Mouse (Mus musculus): ENCODE measurements around the gene Mpped1. TPM values are rescaled to one million over a fixed set of nuclear protein-coding genes. Genes with fewer than 3 reads are reported as not detected.

Mpped1 gene
- polyA plus RNA-seq, 2 experiments, result 0.02 TPM; not detected in 1

DNA sequence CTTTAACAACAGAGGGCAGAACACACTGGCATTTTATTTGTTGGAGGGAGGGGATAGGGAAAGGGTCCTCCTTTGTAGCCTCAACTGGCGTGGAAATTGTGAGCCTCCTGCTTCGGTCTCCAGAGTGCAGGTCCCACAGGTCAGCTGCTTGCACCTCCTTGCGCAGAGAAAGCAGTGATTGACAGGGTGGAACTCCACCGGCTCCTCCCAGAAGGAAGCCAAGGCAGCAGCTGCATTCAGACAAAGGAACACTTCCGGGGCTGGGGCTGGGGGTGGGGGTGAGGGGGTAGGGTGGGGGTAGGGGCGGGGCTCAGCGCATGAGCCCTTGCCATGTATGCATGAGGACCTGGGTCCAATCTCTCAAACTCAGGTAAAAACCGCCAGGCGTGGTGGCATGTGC is 29.8 kb upstream of the Mpped1 start:
- 45% methylated on average over 9 of the region's 9 CpGs for WGBS (ENCODE audit: insufficient replicate concordance)
- Histone ChIP-seq H3K36me3 (replicated peaks; ENCODE audit: control insufficient read depth, insufficient read depth, low read depth) (no peaks in the 10 kb centered on the region), H3K4me1 (replicated peaks; ENCODE audit: control insufficient read depth in 2 of 2, insufficient read depth in 2 of 2, low read length in 1 of 2) (no peaks in the 10 kb centered on the region), H3K27me3 (ENCODE audit: control insufficient read depth, insufficient read depth, low read length) (no peaks in the 10 kb centered on the region), H3K4me2 (ENCODE audit: low read depth) (no peak overlapping the region), H3K27ac (no peak overlapping the region), H3K9me3 (ENCODE audit: control insufficient read depth, low read length) (no peaks in the 10 kb centered on the region; the same call in 1 of the 2 replicates), H3K4me3 (ENCODE audit: insufficient read depth in 1 of 2, low read depth in 2 of 2, low read length in 2 of 2) (no peak overlapping the region), H3K9ac (replicated peaks) (no peak overlapping the region)
- ATAC-seq (ENCODE audit: insufficient read depth) (no peak), DNase-seq (ENCODE audit: low read depth in 3 of 3, low spot score in 3 of 3) (no peak)
- no peak for TF ChIP-seq EP300 (IDR thresholded peaks at IDR 0.05; ENCODE audit: low read depth)
- TF ChIP-seq CTCF (IDR thresholded peaks at IDR 0.05; ENCODE audit: low read depth), result no peak

DNA sequence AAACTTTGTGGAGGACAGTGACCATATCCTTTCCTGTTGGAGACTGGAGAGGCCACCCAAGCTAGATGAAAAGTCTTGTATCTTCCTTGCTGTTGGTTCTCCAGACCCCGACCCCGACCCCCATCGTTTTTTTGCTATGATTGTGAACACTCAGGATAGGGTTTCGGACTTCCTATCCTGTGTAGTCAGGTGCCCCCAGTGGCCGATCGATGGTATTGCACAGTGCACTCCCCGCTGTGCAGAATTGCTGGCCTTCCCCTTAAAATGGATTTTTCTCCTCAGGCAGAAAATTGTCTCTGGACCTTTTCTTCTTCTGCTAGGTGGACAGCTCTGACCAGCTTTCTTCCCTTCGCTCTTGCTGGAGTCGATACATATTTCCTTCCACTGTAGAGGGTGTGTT is 22.5 kb upstream of the Mpped1 start:
- no peak overlapping the region for H3K4me3 ChIP-seq (ENCODE audit: insufficient read depth in 1 of 2, low read depth in 2 of 2, low read length in 2 of 2)
- no peak for DNase-seq (ENCODE audit: low read depth in 3 of 3, low spot score in 3 of 3)
- no peaks in the 10 kb centered on the region for H3K36me3 ChIP-seq (replicated peaks; ENCODE audit: control insufficient read depth, insufficient read depth, low read depth)
- H3K4me2 ChIP-seq (ENCODE audit: low read depth), result no peak overlapping the region
- 14% methylated on average over 9 of the region's 9 CpGs for WGBS (ENCODE audit: insufficient replicate concordance)
- H3K27me3 ChIP-seq (ENCODE audit: control insufficient read depth, insufficient read depth, low read length), result no peaks in the 10 kb centered on the region
- no peaks in the 10 kb centered on the region for H3K4me1 ChIP-seq (replicated peaks; ENCODE audit: control insufficient read depth in 2 of 2, insufficient read depth in 2 of 2, low read length in 1 of 2)
- no peak overlapping the region for H3K27ac ChIP-seq
- no peak for ATAC-seq (ENCODE audit: insufficient read depth)
- TF ChIP-seq CTCF (IDR thresholded peaks at IDR 0.05; ENCODE audit: low read depth) (peak; percentile 72), EP300 (IDR thresholded peaks at IDR 0.05; ENCODE audit: low read depth) (no peak)
- H3K9me3 ChIP-seq (ENCODE audit: control insufficient read depth, low read length), result no peaks in the 10 kb centered on the region; the same call in 1 of the 2 replicates
- no peak overlapping the region for H3K9ac ChIP-seq (replicated peaks)

DNA sequence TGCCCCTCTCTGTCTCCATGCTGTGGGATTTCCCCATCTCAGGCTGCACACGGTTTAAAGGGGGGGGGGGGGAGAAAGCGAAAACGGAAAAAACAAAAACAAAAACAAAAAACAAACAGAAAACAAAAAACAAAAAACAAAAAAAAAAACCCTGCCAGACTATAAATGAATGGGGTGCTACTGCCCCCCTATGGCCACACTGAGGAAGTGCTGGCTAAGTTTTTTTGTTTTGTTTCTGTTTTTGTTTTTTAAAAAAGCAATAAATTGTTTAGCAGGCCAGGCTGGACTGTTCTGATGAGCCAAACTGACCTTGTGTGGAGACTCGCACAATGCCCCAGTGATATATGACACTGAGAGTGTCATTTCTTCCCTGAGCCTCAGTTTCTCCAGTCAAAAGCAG is 20.3 kb upstream of the Mpped1 start:
- Histone ChIP-seq H3K4me2 (ENCODE audit: low read depth) (no peak overlapping the region), H3K4me3 (ENCODE audit: insufficient read depth in 1 of 2, low read depth in 2 of 2, low read length in 2 of 2) (no peak overlapping the region), H3K4me1 (replicated peaks; ENCODE audit: control insufficient read depth in 2 of 2, insufficient read depth in 2 of 2, low read length in 1 of 2) (no peaks in the 10 kb centered on the region), H3K36me3 (replicated peaks; ENCODE audit: control insufficient read depth, insufficient read depth, low read depth) (no peaks in the 10 kb centered on the region), H3K9ac (replicated peaks) (no peak overlapping the region), H3K27ac (no peak overlapping the region), H3K27me3 (ENCODE audit: control insufficient read depth, insufficient read depth, low read length) (no peaks in the 10 kb centered on the region), H3K9me3 (ENCODE audit: control insufficient read depth, low read length) (no peaks in the 10 kb centered on the region; the same call in 1 of the 2 replicates)
- ATAC-seq (ENCODE audit: insufficient read depth), result no peak
- TF ChIP-seq EP300 (IDR thresholded peaks at IDR 0.05; ENCODE audit: low read depth) (no peak), CTCF (IDR thresholded peaks at IDR 0.05; ENCODE audit: low read depth) (peak; percentile 49)
- 16% methylated on average over 4 of the region's 4 CpGs for WGBS (ENCODE audit: insufficient replicate concordance)
- DNase-seq (ENCODE audit: low read depth in 3 of 3, low spot score in 3 of 3), result no peak

DNA sequence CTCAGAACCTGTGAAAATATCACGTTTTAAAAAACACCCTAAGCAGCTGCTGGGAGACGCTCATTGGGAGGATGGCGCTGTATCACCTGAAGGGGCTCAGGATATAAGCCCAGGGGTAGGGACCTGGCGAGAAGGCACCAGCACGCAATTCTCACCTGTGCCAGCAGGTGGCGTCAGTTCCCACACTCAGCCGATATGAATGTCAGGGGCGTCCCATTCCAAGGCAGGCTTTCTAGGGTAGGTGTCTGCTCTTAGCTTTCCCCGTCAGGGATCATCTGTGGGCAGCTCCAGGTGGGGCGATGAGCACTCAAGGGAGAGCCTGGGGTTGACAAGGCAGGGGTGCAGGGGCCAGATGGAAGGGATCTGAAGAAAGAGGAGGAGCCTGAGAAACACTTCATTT is 18.6 kb upstream of the Mpped1 start:
- 8% methylated on average over 10 of the region's 10 CpGs for WGBS (ENCODE audit: insufficient replicate concordance)
- Histone ChIP-seq H3K9ac (replicated peaks) (no peak overlapping the region), H3K36me3 (replicated peaks; ENCODE audit: control insufficient read depth, insufficient read depth, low read depth) (no peaks in the 10 kb centered on the region), H3K4me1 (replicated peaks; ENCODE audit: control insufficient read depth in 2 of 2, insufficient read depth in 2 of 2, low read length in 1 of 2) (no peaks in the 10 kb centered on the region), H3K4me3 (ENCODE audit: insufficient read depth in 1 of 2, low read depth in 2 of 2, low read length in 2 of 2) (no peak overlapping the region), H3K27ac (no peak overlapping the region), H3K4me2 (ENCODE audit: low read depth) (no peak overlapping the region), H3K27me3 (ENCODE audit: control insufficient read depth, insufficient read depth, low read length) (no peaks in the 10 kb centered on the region), H3K9me3 (ENCODE audit: control insufficient read depth, low read length) (no peaks in the 10 kb centered on the region)
- ATAC-seq (ENCODE audit: insufficient read depth), result no peak
- TF ChIP-seq CTCF (IDR thresholded peaks at IDR 0.05; ENCODE audit: low read depth), result peak; percentile 84
- no peak for TF ChIP-seq EP300 (IDR thresholded peaks at IDR 0.05; ENCODE audit: low read depth)
- DNase-seq (ENCODE audit: low read depth in 3 of 3, low spot score in 3 of 3), result no peak

DNA sequence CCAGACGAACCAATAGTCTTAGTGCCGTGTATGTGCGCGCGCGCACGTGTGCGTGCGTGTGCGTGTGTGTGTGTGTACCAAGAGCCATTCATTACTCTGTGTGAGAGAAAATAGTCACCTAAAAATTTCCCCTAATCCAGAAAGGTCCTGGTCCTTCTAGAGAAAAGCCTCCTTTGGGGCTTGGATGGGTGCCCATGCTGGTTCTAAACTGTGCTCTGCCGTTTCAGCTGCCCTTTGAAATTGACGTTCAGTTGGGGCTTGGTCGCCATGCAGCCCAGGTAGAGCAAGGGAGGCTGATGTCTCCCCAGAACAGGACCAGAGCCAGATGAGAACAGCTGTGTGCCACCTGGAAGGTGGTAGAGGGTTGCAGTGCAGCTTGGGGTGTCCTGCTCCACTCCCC is 17.8 kb upstream of the Mpped1 start:
- TF ChIP-seq CTCF (IDR thresholded peaks at IDR 0.05; ENCODE audit: low read depth) (no peak), EP300 (IDR thresholded peaks at IDR 0.05; ENCODE audit: low read depth) (no peak)
- Histone ChIP-seq H3K4me3 (ENCODE audit: insufficient read depth in 1 of 2, low read depth in 2 of 2, low read length in 2 of 2) (no peak overlapping the region), H3K27me3 (ENCODE audit: control insufficient read depth, insufficient read depth, low read length) (no peaks in the 10 kb centered on the region), H3K36me3 (replicated peaks; ENCODE audit: control insufficient read depth, insufficient read depth, low read depth) (no peaks in the 10 kb centered on the region), H3K27ac (no peak overlapping the region), H3K9me3 (ENCODE audit: control insufficient read depth, low read length) (no peaks in the 10 kb centered on the region), H3K4me1 (replicated peaks; ENCODE audit: control insufficient read depth in 2 of 2, insufficient read depth in 2 of 2, low read length in 1 of 2) (no peaks in the 10 kb centered on the region), H3K4me2 (ENCODE audit: low read depth) (no peak overlapping the region), H3K9ac (replicated peaks) (no peak overlapping the region)
- WGBS (ENCODE audit: insufficient replicate concordance), result 85% methylated on average over 13 of the region's 13 CpGs
- ATAC-seq (ENCODE audit: insufficient read depth) (no peak), DNase-seq (ENCODE audit: low read depth in 3 of 3, low spot score in 3 of 3) (no peak)

All from liver, embryonic 14.5 days (tissue).